Mouse (Mus musculus): ENCODE measurements around the gene Golm1. TPM values are rescaled to one million over a fixed set of nuclear protein-coding genes. Genes with fewer than 3 reads are reported as not detected.
"Not testable (repeated sequence)": the region's sequence is repeated elsewhere in the genome, so short reads cannot be mapped to it uniquely, and the experiment has no call there.

Gene Golm1
- polyA plus RNA-seq, 1 experiment: 23.3 TPM

GRCm38 (mm10) chr13:59605221-59605922 is 70.2 kb downstream of the Golm1 start:
- H3K27me3 ChIP-seq (ENCODE audit: control insufficient read depth, insufficient read depth, low read length): no peaks in the 10 kb centered on the region
- no peaks in the 10 kb centered on the region for H3K4me1 ChIP-seq (ENCODE audit: control insufficient read depth, insufficient read depth, low read length)
- WGBS: 86% methylated on average over 10 of the region's 10 CpGs
- TF ChIP-seq POLR2A (IDR thresholded peaks at IDR 0.05; ENCODE audit: borderline replicate concordance, insufficient read depth, low read length) (no peak), CTCF (IDR thresholded peaks at IDR 0.05; ENCODE audit: borderline replicate concordance, insufficient read depth, low read depth, low read length) (no peak)
- DNase-seq: no peak
- no peak overlapping the region for H3K27ac ChIP-seq (ENCODE audit: insufficient read depth, low read length)
- H3K4me3 ChIP-seq (replicated peaks; ENCODE audit: insufficient read depth, low read depth, low read length): no peak overlapping the region

GRCm38 (mm10) chr13:59604511-59604910 is 71.1 kb downstream of the Golm1 start:
- Histone ChIP-seq H3K27ac (ENCODE audit: insufficient read depth, low read length) (no peak overlapping the region), H3K27me3 (ENCODE audit: control insufficient read depth, insufficient read depth, low read length) (no peaks in the 10 kb centered on the region), H3K4me1 (ENCODE audit: control insufficient read depth, insufficient read depth, low read length) (no peaks in the 10 kb centered on the region), H3K4me3 (replicated peaks; ENCODE audit: insufficient read depth, low read depth, low read length) (no peak overlapping the region)
- TF ChIP-seq POLR2A (IDR thresholded peaks at IDR 0.05; ENCODE audit: borderline replicate concordance, insufficient read depth, low read length) (no peak), CTCF (IDR thresholded peaks at IDR 0.05; ENCODE audit: borderline replicate concordance, insufficient read depth, low read depth, low read length) (no peak)
- DNase-seq: no peak
- 24% methylated on average over 1 of the region's 1 CpGs for WGBS

- H3K4me1 ChIP-seq (ENCODE audit: control insufficient read depth, insufficient read depth, low read length): no peaks in the 10 kb centered on the region
- no peaks in the 10 kb centered on the region for H3K27me3 ChIP-seq (ENCODE audit: control insufficient read depth, insufficient read depth, low read length)
- no peak overlapping the region for H3K27ac ChIP-seq (ENCODE audit: insufficient read depth, low read length)
- no peak overlapping the region for H3K4me3 ChIP-seq (replicated peaks; ENCODE audit: insufficient read depth, low read depth, low read length)
- no peak for TF ChIP-seq POLR2A (IDR thresholded peaks at IDR 0.05; ENCODE audit: borderline replicate concordance, insufficient read depth, low read length)
- no peak for TF ChIP-seq CTCF (IDR thresholded peaks at IDR 0.05; ENCODE audit: borderline replicate concordance, insufficient read depth, low read depth, low read length)
- no peak for DNase-seq
- 93% methylated on average over 5 of the region's 5 CpGs for WGBS
Observed at GRCm38 (mm10) chr13:59603096-59603495, 72.5 kb downstream of the Golm1 start.

GRCm38 (mm10) chr13:59592630-59593029 is 83.0 kb downstream of the Golm1 start:
- TF ChIP-seq POLR2A (IDR thresholded peaks at IDR 0.05; ENCODE audit: borderline replicate concordance, insufficient read depth, low read length): no peak
- no peak for TF ChIP-seq CTCF (IDR thresholded peaks at IDR 0.05; ENCODE audit: borderline replicate concordance, insufficient read depth, low read depth, low read length)
- Histone ChIP-seq H3K4me1 (ENCODE audit: control insufficient read depth, insufficient read depth, low read length) (peaks cover 1% of the 10 kb centered on the region), H3K27ac (ENCODE audit: insufficient read depth, low read length) (no peak overlapping the region), H3K4me3 (replicated peaks; ENCODE audit: insufficient read depth, low read depth, low read length) (no peak overlapping the region), H3K27me3 (ENCODE audit: control insufficient read depth, insufficient read depth, low read length) (no peaks in the 10 kb centered on the region)
- 97% methylated on average over 1 of the region's 1 CpGs for WGBS
- DNase-seq: no peak

DNA sequence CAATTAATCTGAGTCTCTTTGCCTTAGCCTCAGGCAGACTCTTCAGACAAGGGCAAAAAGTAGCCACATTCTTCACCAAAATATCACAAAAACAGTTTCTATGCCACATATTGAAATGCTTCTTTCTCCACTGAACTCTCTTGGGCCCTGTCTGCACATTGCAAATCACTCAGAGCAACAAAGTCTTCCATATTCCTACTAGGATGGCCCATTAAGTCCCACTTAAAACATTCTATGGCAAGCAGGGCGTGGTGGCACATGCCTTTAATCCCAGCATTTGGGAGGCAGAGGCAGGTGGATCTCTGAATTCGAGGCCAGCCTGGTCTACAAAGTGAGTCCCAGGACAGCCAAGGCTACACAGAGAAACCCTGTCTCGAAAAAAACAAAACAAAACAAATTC is 83.6 kb downstream of the Golm1 start:
- not testable (repeated sequence) for H3K27ac ChIP-seq (ENCODE audit: insufficient read depth, low read length); H3K4me1 ChIP-seq (ENCODE audit: control insufficient read depth, insufficient read depth, low read length); DNase-seq; H3K4me3 ChIP-seq (replicated peaks; ENCODE audit: insufficient read depth, low read depth, low read length); H3K27me3 ChIP-seq (ENCODE audit: control insufficient read depth, insufficient read depth, low read length)
- 99% methylated on average over 3 of the region's 3 CpGs for WGBS

GRCm38 (mm10) chr13:59590691-59591090 is 84.9 kb downstream of the Golm1 start:
- WGBS: 72% methylated on average over 4 of the region's 4 CpGs
- peaks cover 5% of the 10 kb centered on the region for H3K4me1 ChIP-seq (ENCODE audit: control insufficient read depth, insufficient read depth, low read length)
- H3K4me3 ChIP-seq (replicated peaks; ENCODE audit: insufficient read depth, low read depth, low read length): no peak overlapping the region
- TF ChIP-seq CTCF (IDR thresholded peaks at IDR 0.05; ENCODE audit: borderline replicate concordance, insufficient read depth, low read depth, low read length) (no peak), POLR2A (IDR thresholded peaks at IDR 0.05; ENCODE audit: borderline replicate concordance, insufficient read depth, low read length) (no peak)
- no peak for DNase-seq
- H3K27me3 ChIP-seq (ENCODE audit: control insufficient read depth, insufficient read depth, low read length): no peaks in the 10 kb centered on the region
- H3K27ac ChIP-seq (ENCODE audit: insufficient read depth, low read length): no peak overlapping the region

- Histone ChIP-seq H3K27me3 (ENCODE audit: control insufficient read depth, insufficient read depth, low read length) (no peaks in the 10 kb centered on the region), H3K4me3 (replicated peaks; ENCODE audit: insufficient read depth, low read depth, low read length) (no peak overlapping the region), H3K27ac (ENCODE audit: insufficient read depth, low read length) (no peak overlapping the region), H3K4me1 (ENCODE audit: control insufficient read depth, insufficient read depth, low read length) (peaks cover 5% of the 10 kb centered on the region)
- WGBS: 83% methylated on average over 4 of the region's 4 CpGs
- DNase-seq: no peak
- TF ChIP-seq CTCF (IDR thresholded peaks at IDR 0.05; ENCODE audit: borderline replicate concordance, insufficient read depth, low read depth, low read length) (no peak), POLR2A (IDR thresholded peaks at IDR 0.05; ENCODE audit: borderline replicate concordance, insufficient read depth, low read length) (no peak)
Observed at GRCm38 (mm10) chr13:59589672-59590071, 85.9 kb downstream of the Golm1 start.

DNA sequence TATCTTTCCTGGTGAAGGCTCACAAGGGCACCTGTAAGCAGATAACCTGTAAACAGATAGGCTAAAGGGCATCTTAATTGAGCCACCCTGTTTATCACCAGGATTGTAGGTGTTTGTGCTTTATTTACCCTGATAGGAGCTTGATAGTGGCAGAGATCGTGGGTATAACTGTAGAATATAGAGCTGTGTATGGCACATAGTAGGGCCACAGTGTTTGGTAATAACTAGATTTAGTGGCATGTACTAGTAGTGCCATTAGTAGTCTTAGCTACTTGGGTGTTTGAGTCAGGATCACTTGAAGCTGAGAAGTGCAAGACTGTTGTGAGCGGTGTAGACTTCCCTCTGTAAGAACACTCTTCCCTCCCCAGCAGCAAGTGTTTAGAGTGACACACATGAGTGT is 88.4 kb downstream of the Golm1 start:
- H3K4me3 ChIP-seq (replicated peaks; ENCODE audit: insufficient read depth, low read depth, low read length): no peak overlapping the region
- no peak overlapping the region for H3K27ac ChIP-seq (ENCODE audit: insufficient read depth, low read length)
- peaks cover 5% of the 10 kb centered on the region for H3K4me1 ChIP-seq (ENCODE audit: control insufficient read depth, insufficient read depth, low read length)
- 88% methylated on average over 2 of the region's 2 CpGs for WGBS
- DNase-seq: no peak
- TF ChIP-seq POLR2A (IDR thresholded peaks at IDR 0.05; ENCODE audit: borderline replicate concordance, insufficient read depth, low read length) (no peak), CTCF (IDR thresholded peaks at IDR 0.05; ENCODE audit: borderline replicate concordance, insufficient read depth, low read depth, low read length) (no peak)
- H3K27me3 ChIP-seq (ENCODE audit: control insufficient read depth, insufficient read depth, low read length): no peaks in the 10 kb centered on the region

Measured in cerebellum, adult 2 months (tissue).